Mouse (Mus musculus): Measurements from ENCODE around the gene Cdh4. TPM values are rescaled to one million over a fixed set of nuclear protein-coding genes. Genes with fewer than 3 reads are reported as not detected.

Gene Cdh4
- polyA plus RNA-seq, 1 experiment from 2014 or later = 3.2 TPM

DNA sequence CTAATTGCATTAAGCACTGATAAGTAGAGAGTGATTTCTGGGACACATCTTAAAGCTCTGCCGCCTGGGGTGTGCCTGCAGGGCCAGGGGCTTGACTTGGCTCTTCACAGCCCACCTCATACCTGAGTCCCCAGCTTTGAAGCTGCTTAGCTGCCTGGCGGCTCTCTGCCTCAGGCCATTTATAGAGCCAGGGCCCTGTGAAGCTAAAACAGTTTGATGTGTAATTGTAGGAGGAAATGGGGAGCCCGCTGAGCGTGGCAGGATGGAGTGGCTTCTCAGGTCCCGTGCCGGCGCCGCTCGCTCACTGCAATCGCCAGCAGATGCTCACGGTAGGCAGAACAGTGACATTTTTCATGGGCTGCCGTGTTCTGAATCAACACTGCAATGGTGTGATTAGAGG lies 123.4 kb downstream of the Cdh4 start:
- no peak overlapping the region; the same call in 1 of the 2 replicates for H3K9ac ChIP-seq (ENCODE audit: low read length)
- H3K4me2 ChIP-seq (ENCODE audit: low read depth, severe bottlenecking) = peak overlapping the region; percentile 15; the same call in 1 of the 2 replicates
- ATAC-seq (ENCODE audit: insufficient number of reproducible peaks, low FRiP score, low TSS enrichment, low read depth) (no peak), DNase-seq (ENCODE audit: low spot score) (peak; percentile 45)
- H3K4me3 ChIP-seq (ENCODE audit: low read depth, low read length) = no peak overlapping the region
- peaks cover 17% of the 10 kb centered on the region for H3K4me1 ChIP-seq (ENCODE audit: control insufficient read depth, insufficient read depth, low read length)
- no peaks in the 10 kb centered on the region for H3K9me3 ChIP-seq (ENCODE audit: control insufficient read depth, low read length)
- H3K27ac ChIP-seq (replicated peaks; ENCODE audit: low read depth, low read length) = no peak overlapping the region
- no peaks in the 10 kb centered on the region for H3K36me3 ChIP-seq (ENCODE audit: control insufficient read depth, insufficient read depth, low read length)
- 7% methylated on average over 12 of the region's 12 CpGs for WGBS
- no peaks in the 10 kb centered on the region for H3K27me3 ChIP-seq (ENCODE audit: control insufficient read depth, insufficient read depth, low read length)

DNA sequence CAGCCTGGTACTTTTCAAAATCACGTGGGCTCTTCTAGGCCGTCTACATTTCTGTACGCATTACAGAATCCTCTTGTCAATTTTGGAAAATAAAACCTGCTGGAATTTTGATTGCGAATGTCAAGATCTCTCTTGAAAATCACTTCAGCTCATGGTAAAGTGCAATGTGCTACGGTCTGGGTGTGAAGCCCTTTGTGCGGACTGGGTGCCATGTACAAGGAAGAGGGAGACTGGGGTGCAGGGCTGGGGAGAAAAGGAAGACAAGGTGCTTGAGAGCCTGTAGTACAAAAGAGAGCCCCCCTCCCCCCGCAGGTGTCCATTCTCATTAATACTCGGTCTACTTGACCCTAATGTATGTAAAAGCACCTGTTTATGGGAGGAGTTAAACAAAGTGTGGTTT lies 125.7 kb downstream of the Cdh4 start:
- Histone ChIP-seq H3K36me3 (ENCODE audit: control insufficient read depth, insufficient read depth, low read length) (no peaks in the 10 kb centered on the region), H3K4me3 (ENCODE audit: low read depth, low read length) (no peak overlapping the region), H3K9me3 (ENCODE audit: control insufficient read depth, low read length) (no peaks in the 10 kb centered on the region), H3K27me3 (ENCODE audit: control insufficient read depth, insufficient read depth, low read length) (no peaks in the 10 kb centered on the region), H3K4me1 (ENCODE audit: control insufficient read depth, insufficient read depth, low read length) (peaks cover 17% of the 10 kb centered on the region), H3K9ac (ENCODE audit: low read length) (no peak overlapping the region), H3K27ac (replicated peaks; ENCODE audit: low read depth, low read length) (no peak overlapping the region), H3K4me2 (ENCODE audit: low read depth, severe bottlenecking) (no peak overlapping the region)
- no peak for ATAC-seq (ENCODE audit: insufficient number of reproducible peaks, low FRiP score, low TSS enrichment, low read depth)
- DNase-seq (ENCODE audit: low spot score) = no peak
- 91% methylated on average over 8 of the region's 8 CpGs for WGBS

DNA sequence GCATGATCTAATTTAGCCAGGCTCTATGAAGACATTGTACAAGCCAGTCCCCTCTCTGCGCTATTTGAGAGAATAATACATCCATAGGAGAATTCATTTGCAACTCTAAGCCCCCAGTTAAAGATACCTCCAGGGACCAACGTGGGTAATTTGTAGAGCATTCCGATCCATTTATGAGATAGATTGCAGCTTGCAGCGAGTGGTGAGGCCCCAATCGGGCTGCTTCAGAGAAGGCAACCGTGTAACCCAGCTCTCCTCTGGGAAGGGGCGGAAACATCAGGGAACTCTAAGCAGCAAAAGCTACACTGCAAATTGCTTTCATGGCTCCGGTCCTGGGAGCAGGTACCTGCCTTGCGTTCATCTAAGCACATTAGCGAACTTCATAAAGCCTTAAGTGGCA lies 126.9 kb downstream of the Cdh4 start:
- no peaks in the 10 kb centered on the region for H3K9me3 ChIP-seq (ENCODE audit: control insufficient read depth, low read length)
- no peaks in the 10 kb centered on the region for H3K27me3 ChIP-seq (ENCODE audit: control insufficient read depth, insufficient read depth, low read length)
- no peak overlapping the region for H3K4me2 ChIP-seq (ENCODE audit: low read depth, severe bottlenecking)
- DNase-seq (ENCODE audit: low spot score) (no peak), ATAC-seq (ENCODE audit: insufficient number of reproducible peaks, low FRiP score, low TSS enrichment, low read depth) (no peak)
- no peak overlapping the region for H3K27ac ChIP-seq (replicated peaks; ENCODE audit: low read depth, low read length)
- no peaks in the 10 kb centered on the region for H3K36me3 ChIP-seq (ENCODE audit: control insufficient read depth, insufficient read depth, low read length)
- no peak overlapping the region for H3K9ac ChIP-seq (ENCODE audit: low read length)
- H3K4me3 ChIP-seq (ENCODE audit: low read depth, low read length) = no peak overlapping the region
- H3K4me1 ChIP-seq (ENCODE audit: control insufficient read depth, insufficient read depth, low read length) = peaks cover 17% of the 10 kb centered on the region
- WGBS = 27% methylated on average over 10 of the region's 10 CpGs

DNA sequence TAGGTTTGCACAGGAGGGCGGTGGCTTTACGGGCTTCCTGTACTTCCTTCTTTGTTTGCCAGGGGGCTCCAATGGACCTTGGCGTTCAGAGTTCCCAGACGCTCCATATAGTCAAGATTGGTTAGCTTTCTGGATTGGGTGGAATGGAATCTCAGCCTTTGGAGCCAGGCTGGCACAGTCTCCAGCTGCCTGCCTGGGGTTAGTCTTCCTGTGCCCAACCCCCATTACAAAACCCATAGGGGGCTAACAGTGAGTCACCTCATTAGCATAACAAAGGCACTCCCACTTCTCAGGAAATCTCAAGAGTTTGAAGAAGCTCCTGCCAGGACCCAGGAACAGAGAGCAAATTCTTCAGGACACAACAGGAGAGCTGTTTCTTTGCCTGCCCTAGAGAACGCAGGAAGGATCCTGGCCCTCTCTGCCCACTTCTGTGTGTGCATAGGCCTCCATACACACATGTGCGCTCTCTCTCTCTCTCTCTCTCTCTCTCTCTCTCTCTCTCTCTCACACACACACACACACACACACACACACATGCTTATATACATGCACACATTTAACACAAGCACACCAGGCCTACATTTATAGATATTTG lies 129.0 kb downstream of the Cdh4 start:
- Histone ChIP-seq H3K9ac (ENCODE audit: low read length) (no peak overlapping the region), H3K27me3 (ENCODE audit: control insufficient read depth, insufficient read depth, low read length) (no peaks in the 10 kb centered on the region), H3K4me1 (ENCODE audit: control insufficient read depth, insufficient read depth, low read length) (peaks cover 11% of the 10 kb centered on the region), H3K4me3 (ENCODE audit: low read depth, low read length) (no peak overlapping the region), H3K36me3 (ENCODE audit: control insufficient read depth, insufficient read depth, low read length) (no peaks in the 10 kb centered on the region), H3K4me2 (ENCODE audit: low read depth, severe bottlenecking) (no peak overlapping the region), H3K9me3 (ENCODE audit: control insufficient read depth, low read length) (no peaks in the 10 kb centered on the region), H3K27ac (replicated peaks; ENCODE audit: low read depth, low read length) (no peak overlapping the region)
- WGBS = 21% methylated on average over 6 of the region's 6 CpGs
- ATAC-seq (ENCODE audit: insufficient number of reproducible peaks, low FRiP score, low TSS enrichment, low read depth) (no peak), DNase-seq (ENCODE audit: low spot score) (no peak)

DNA sequence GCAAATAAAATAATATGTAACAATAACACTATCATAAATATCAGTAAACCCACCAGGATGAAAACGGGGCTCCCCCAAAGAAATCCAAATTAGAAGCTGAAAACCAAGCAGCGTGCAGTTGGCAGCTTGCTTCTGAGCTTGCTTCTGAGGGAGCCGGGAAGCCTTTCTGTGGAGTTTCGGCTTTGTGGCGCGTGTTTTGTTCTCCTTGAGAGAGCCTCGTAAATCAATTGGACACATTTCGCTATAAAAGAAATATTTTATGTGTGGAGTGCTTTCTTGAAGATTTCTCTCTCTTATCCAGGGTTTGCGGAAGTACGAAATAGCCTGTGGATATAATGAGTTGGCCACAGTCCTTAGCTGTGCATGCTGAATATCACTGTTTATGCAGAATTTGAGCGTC lies 131.1 kb downstream of the Cdh4 start:
- H3K9ac ChIP-seq (ENCODE audit: low read length) = no peak overlapping the region
- no peaks in the 10 kb centered on the region for H3K36me3 ChIP-seq (ENCODE audit: control insufficient read depth, insufficient read depth, low read length)
- H3K4me1 ChIP-seq (ENCODE audit: control insufficient read depth, insufficient read depth, low read length) = peaks cover 11% of the 10 kb centered on the region
- no peak overlapping the region for H3K4me3 ChIP-seq (ENCODE audit: low read depth, low read length)
- 82% methylated on average over 11 of the region's 11 CpGs for WGBS
- no peaks in the 10 kb centered on the region for H3K27me3 ChIP-seq (ENCODE audit: control insufficient read depth, insufficient read depth, low read length)
- H3K27ac ChIP-seq (replicated peaks; ENCODE audit: low read depth, low read length) = no peak overlapping the region
- H3K9me3 ChIP-seq (ENCODE audit: control insufficient read depth, low read length) = no peaks in the 10 kb centered on the region
- H3K4me2 ChIP-seq (ENCODE audit: low read depth, severe bottlenecking) = no peak overlapping the region
- DNase-seq (ENCODE audit: low spot score) = no peak
- ATAC-seq (ENCODE audit: insufficient number of reproducible peaks, low FRiP score, low TSS enrichment, low read depth) = no peak

DNA sequence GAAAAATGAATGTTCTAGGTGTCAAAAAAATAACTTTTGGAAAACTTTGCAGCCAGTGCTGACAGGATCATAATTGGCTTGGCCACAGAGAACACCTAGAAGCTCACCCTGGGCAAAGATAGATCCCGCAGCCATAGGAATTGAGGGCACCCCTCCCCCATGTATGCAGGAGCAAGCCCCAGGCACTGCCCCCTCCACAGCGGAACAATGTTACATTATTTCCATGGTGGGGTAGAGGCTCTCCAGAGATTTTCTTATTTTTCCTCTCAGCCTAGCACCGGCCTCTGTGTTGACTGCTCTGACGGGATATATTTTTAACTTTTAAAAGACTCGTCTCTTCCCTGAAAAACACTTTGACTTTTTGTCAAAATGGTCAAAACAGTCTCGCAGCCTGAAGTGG lies 131.6 kb downstream of the Cdh4 start:
- Histone ChIP-seq H3K9ac (ENCODE audit: low read length) (no peak overlapping the region), H3K4me3 (ENCODE audit: low read depth, low read length) (no peak overlapping the region), H3K27ac (replicated peaks; ENCODE audit: low read depth, low read length) (no peak overlapping the region), H3K4me1 (ENCODE audit: control insufficient read depth, insufficient read depth, low read length) (peaks cover 11% of the 10 kb centered on the region), H3K9me3 (ENCODE audit: control insufficient read depth, low read length) (no peaks in the 10 kb centered on the region), H3K36me3 (ENCODE audit: control insufficient read depth, insufficient read depth, low read length) (no peaks in the 10 kb centered on the region), H3K4me2 (ENCODE audit: low read depth, severe bottlenecking) (no peak overlapping the region), H3K27me3 (ENCODE audit: control insufficient read depth, insufficient read depth, low read length) (no peaks in the 10 kb centered on the region)
- ATAC-seq (ENCODE audit: insufficient number of reproducible peaks, low FRiP score, low TSS enrichment, low read depth) = no peak
- DNase-seq (ENCODE audit: low spot score) = no peak
- 74% methylated on average over 6 of the region's 6 CpGs for WGBS

DNA sequence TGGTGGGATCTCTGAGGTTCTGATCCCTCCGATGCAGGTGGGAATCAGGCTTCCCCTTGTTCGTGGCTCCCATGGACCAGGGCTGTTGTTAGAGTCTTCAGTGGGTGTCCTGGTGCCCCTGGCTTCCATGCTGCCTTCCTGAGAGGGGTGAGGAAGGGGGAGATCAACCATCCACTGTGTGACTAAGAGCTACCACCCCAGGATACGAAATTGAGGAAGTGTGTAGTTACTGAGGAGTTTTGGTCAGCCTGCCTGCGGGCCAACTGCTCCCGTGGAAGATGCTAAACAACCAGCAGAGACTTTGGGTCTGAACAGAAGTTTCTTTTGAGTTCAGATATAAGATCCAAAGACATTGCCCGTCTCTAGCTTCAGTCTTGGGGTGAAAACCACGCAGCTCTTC lies 133.4 kb downstream of the Cdh4 start:
- H3K27me3 ChIP-seq (ENCODE audit: control insufficient read depth, insufficient read depth, low read length) = no peaks in the 10 kb centered on the region
- H3K9me3 ChIP-seq (ENCODE audit: control insufficient read depth, low read length) = no peaks in the 10 kb centered on the region
- no peak overlapping the region for H3K27ac ChIP-seq (replicated peaks; ENCODE audit: low read depth, low read length)
- H3K9ac ChIP-seq (ENCODE audit: low read length) = no peak overlapping the region
- H3K4me3 ChIP-seq (ENCODE audit: low read depth, low read length) = no peak overlapping the region
- H3K4me2 ChIP-seq (ENCODE audit: low read depth, severe bottlenecking) = no peak overlapping the region
- WGBS = 85% methylated on average over 7 of the region's 7 CpGs
- no peaks in the 10 kb centered on the region for H3K4me1 ChIP-seq (ENCODE audit: control insufficient read depth, insufficient read depth, low read length)
- no peak for ATAC-seq (ENCODE audit: insufficient number of reproducible peaks, low FRiP score, low TSS enrichment, low read depth)
- H3K36me3 ChIP-seq (ENCODE audit: control insufficient read depth, insufficient read depth, low read length) = no peaks in the 10 kb centered on the region
- DNase-seq (ENCODE audit: low spot score) = no peak

DNA sequence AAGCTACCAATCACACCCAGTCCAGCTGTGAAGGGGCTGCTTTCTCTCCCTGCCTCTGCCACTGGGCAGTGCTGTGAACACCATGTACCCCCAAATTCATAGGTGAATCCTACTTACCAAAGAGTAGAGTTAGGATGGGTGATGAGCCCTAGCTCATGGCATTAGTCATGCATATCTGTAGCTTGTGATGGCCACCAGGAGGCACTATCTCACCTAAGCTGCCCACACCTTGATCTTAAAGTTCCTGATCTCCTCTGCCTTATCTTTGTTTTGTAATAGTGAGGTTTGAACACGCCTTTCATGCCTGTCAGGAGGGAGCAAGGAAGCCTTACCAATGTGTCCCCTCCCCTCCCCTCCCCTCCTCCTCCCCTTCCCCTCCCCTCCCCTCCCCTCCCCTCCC lies 134.0 kb downstream of the Cdh4 start:
- Histone ChIP-seq H3K27ac (replicated peaks; ENCODE audit: low read depth, low read length) (no peak overlapping the region), H3K9ac (ENCODE audit: low read length) (no peak overlapping the region), H3K27me3 (ENCODE audit: control insufficient read depth, insufficient read depth, low read length) (no peaks in the 10 kb centered on the region), H3K4me1 (ENCODE audit: control insufficient read depth, insufficient read depth, low read length) (no peaks in the 10 kb centered on the region), H3K4me3 (ENCODE audit: low read depth, low read length) (no peak overlapping the region), H3K36me3 (ENCODE audit: control insufficient read depth, insufficient read depth, low read length) (no peaks in the 10 kb centered on the region), H3K9me3 (ENCODE audit: control insufficient read depth, low read length) (no peaks in the 10 kb centered on the region), H3K4me2 (ENCODE audit: low read depth, severe bottlenecking) (no peak overlapping the region)
- WGBS = 80% methylated on average over 1 of the region's 1 CpGs
- ATAC-seq (ENCODE audit: insufficient number of reproducible peaks, low FRiP score, low TSS enrichment, low read depth) (no peak), DNase-seq (ENCODE audit: low spot score) (no peak)

DNA sequence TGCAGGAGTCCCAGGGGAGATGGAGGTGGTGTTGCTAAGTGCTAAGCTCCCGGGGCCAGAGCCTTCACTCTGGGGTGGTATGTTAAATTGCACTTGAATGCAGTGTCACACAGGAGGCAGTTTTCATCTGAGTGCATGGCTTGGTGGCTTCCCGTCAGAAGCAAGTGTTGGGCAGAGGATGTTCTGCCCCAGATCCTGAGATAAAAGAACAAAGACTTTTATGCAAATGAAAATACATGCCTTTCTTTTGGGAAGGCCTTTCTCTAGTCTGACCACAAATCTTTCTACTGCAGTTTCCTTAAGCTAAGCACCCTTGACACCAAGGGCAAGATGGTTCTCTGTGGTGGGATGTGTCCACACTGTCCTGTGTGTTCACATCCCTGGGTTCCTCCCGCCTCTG lies 136.1 kb downstream of the Cdh4 start:
- no peak overlapping the region for H3K27ac ChIP-seq (replicated peaks; ENCODE audit: low read depth, low read length)
- no peak overlapping the region for H3K9ac ChIP-seq (ENCODE audit: low read length)
- H3K4me2 ChIP-seq (ENCODE audit: low read depth, severe bottlenecking) = no peak overlapping the region
- H3K4me3 ChIP-seq (ENCODE audit: low read depth, low read length) = no peak overlapping the region
- 79% methylated on average over 3 of the region's 3 CpGs for WGBS
- H3K27me3 ChIP-seq (ENCODE audit: control insufficient read depth, insufficient read depth, low read length) = no peaks in the 10 kb centered on the region
- DNase-seq (ENCODE audit: low spot score) (no peak), ATAC-seq (ENCODE audit: insufficient number of reproducible peaks, low FRiP score, low TSS enrichment, low read depth) (no peak)
- no peaks in the 10 kb centered on the region for H3K4me1 ChIP-seq (ENCODE audit: control insufficient read depth, insufficient read depth, low read length)
- no peaks in the 10 kb centered on the region for H3K9me3 ChIP-seq (ENCODE audit: control insufficient read depth, low read length)
- no peaks in the 10 kb centered on the region for H3K36me3 ChIP-seq (ENCODE audit: control insufficient read depth, insufficient read depth, low read length)

Data from limb, embryonic 11.5 days (tissue).